In genomic region chr1:144916568-144916967, GRCm38 (mm10) we compare ENCODE assay signal across 22 mouse cellular contexts.
A peak's percentile ranks its signal among the peaks of the same experiment; 100 is the strongest.
DNase-seq lines count a peak whose midpoint lies in the region; ATAC-seq lines count a peak whose summit lies in the region.
"Had no signal": no experiment of that assay in that cellular context is flagged by ENCODE, and none has a peak within 500 bp of the region (broad histone marks: within the 10 kb centered on the region; RNA-seq: fewer than 3 reads in every experiment).

No protein-coding gene starts in this region.

- no peak for DNase-seq in frontal cortex, postnatal 25 days (ENCODE audit: low spot score in 2 of 2)
- DNase-seq in right cerebral cortex, adult 18-20 months: peak; percentile 29
- DNase-seq in right cerebral cortex, postnatal 10 days (ENCODE audit: low spot score in 2 of 2): no peak
- DNase-seq in brain, adult 2 months (ENCODE audit: low read depth, low spot score): peak; percentile 78
- no peak for DNase-seq in thymus, postnatal 25 days
- DNase-seq: adrenal gland, adult 8-10 months; adrenal gland, postnatal 14 days; adrenal gland, postnatal 36 days; B cell, adult 2 months; cerebellum, adult 11 months; cerebellum, adult 18-20 months; cerebellum, adult 8-10 months; cerebellum, adult 9-11 months; cerebellum, postnatal 14 days; cerebellum, postnatal 36 days; embryo, embryonic 11 days had no signal

- peak; percentile 99 for ATAC-seq in frontal cortex, adult (ENCODE audit: low TSS enrichment)
- ATAC-seq: activated CD4-positive, CD25-positive, alpha-beta regulatory T cell, adult 4 months; CD4-positive, CD25-positive, alpha-beta regulatory T cell, adult 4 months; forebrain, embryonic 14.5 days; forebrain, embryonic 16.5 days; Patski had no signal

Comparison
In these comparisons a context has a peak if more than half of its experiments do, and no peak if none do; other contexts are left out.
1. DNase-seq: peak in right cerebral cortex, adult 18-20 months (single experiment) and brain, adult 2 months (single experiment); none in frontal cortex, postnatal 25 days (0 of 2), right cerebral cortex, postnatal 10 days (0 of 2) and thymus, postnatal 25 days (single experiment).